Mouse (Mus musculus) hindbrain, postnatal 0 days (tissue): ENCODE measurements around the gene Fosb. TPM values are rescaled to one million over a fixed set of nuclear protein-coding genes. Genes with fewer than 3 reads are reported as not detected.

ENCODE experiments used
- ATAC-seq: fragments of 200-750 bp; cut with Nextera tagmentation; 2 replicates; pipeline ENCODE4 v1.8.0; 2017; ENCODE audit warnings: mild to moderate bottlenecking, moderate TSS enrichment, moderate library complexity
- DNase-seq: peaks from one replicate; pipeline ENCODE4 v3.0.0-alpha.2; 2015; ENCODE audit warnings: low spot score
- H3K27ac ChIP-seq: fragments of 300-500 bp; sonication (generic); 2 replicates; pipeline ENCODE4 v1.5.1; 2014; ENCODE audit warnings: mild to moderate bottlenecking
- H3K27me3 ChIP-seq: fragments of 300-500 bp; sonication (generic); 2 replicates; pipeline ENCODE4 v1.6.1; 2014; ENCODE audit warnings: low read length, mixed read lengths; ENCODE audit not compliant: insufficient read depth
- H3K36me3 ChIP-seq: fragments of 300-500 bp; sonication (generic); 2 replicates; pipeline ENCODE4 v1.6.1; 2014; ENCODE audit warnings: low read length, mixed read lengths; ENCODE audit not compliant: insufficient read depth
- H3K4me1 ChIP-seq: fragments of 300-500 bp; sonication (generic); 2 replicates; pipeline ENCODE4 v1.6.1; 2014; ENCODE audit warnings: antibody characterized with exemption, low read length, mixed read lengths; ENCODE audit not compliant: insufficient read depth
- H3K4me2 ChIP-seq: fragments of 300-500 bp; sonication (generic); 2 replicates; pipeline ENCODE4 v1.6.1; 2014; ENCODE audit warnings: low read depth, mild to moderate bottlenecking, low read length, moderate library complexity, mixed read lengths
- H3K4me3 ChIP-seq: fragments of 300-500 bp; sonication (generic); 2 replicates; pipeline ENCODE4 v1.5.1; 2014; ENCODE audit warnings: low read length
- H3K9ac ChIP-seq: fragments of 300-500 bp; sonication (generic); replicated peaks from 2 replicates; pipeline ENCODE4 v1.6.1; 2014; ENCODE audit warnings: mild to moderate bottlenecking, low read length, moderate library complexity, mixed read lengths
- H3K9me3 ChIP-seq: fragments of 300-500 bp; sonication (generic); 2 replicates; pipeline ENCODE4 v1.6.1; 2016; ENCODE audit warnings: low read length, mixed read lengths
- CTCF ChIP-seq: IDR thresholded peaks from 2 replicates; pipeline ENCODE4 v1.5.1; 2016; ENCODE audit warnings: antibody characterized with exemption, control low read depth, low read depth
- WGBS: fragments of 180-500 bp; shearing (Covaris S2); extraction: QIAGEN DNeasy Blood & Tissue Kit; methylation state at CpG from one replicate; pipeline ENCODE4 v1.1.7; 2014; 5-methylcytosine and 5-hydroxymethylcytosine counted together
- polyA plus RNA-seq: library from polyadenylated mRNA; unstranded; fragments of >200 nt; fragmentation: Nextera tagmentation; extraction: Ambion mirVana; gene quantifications from 2 replicates; pipeline ENCODE4 v1.2.1, GENCODE M21; 2015
- total RNA-seq: library from RNA; depleted of rRNA; stranded (reverse); fragments of >200 nt; gene quantifications from 2 replicates; pipeline ENCODE4 v1.2.3, GENCODE M21; 2014

The Fosb gene
- total and polyA plus RNA-seq, 2 experiments from 2014 or later, result 0.09 to 0.31 TPM

DNA sequence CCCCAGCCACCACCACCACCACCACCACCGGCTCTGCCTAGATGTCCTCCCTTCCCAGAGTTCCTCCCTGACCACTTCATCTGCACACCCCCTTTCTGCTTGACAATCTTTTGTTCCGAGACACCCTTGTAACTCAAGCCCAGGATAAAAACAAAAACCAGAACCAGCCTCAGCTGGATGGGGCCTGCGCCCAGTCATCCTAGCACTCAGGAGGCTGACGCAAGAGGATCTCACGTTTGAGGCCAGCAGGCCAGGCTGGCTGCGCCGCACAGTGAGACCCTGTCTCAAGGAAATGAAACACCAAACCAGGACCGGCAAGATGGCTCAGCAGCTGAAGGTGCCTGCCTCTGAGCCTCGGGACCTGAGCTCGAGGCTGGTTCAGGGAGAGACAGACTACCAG, 42.8 kb downstream of the Fosb start:
- H3K9ac ChIP-seq, result no peak overlapping the region
- H3K27ac ChIP-seq, result no peak overlapping the region
- no peak overlapping the region for H3K4me3 ChIP-seq
- ATAC-seq (no peak), DNase-seq (no peak)
- H3K4me2 ChIP-seq, result no peak overlapping the region
- no peak for TF ChIP-seq CTCF
- no peaks in the 10 kb centered on the region for H3K9me3 ChIP-seq
- no peaks in the 10 kb centered on the region for H3K27me3 ChIP-seq
- WGBS, result 78% methylated on average over 10 of the region's 10 CpGs
- H3K36me3 ChIP-seq, result peaks cover 12% of the 10 kb centered on the region
- peaks cover 16% of the 10 kb centered on the region for H3K4me1 ChIP-seq

GRCm38 (mm10) chr7:19265928-19266822, 43.7 kb downstream of the Fosb start:
- Histone ChIP-seq H3K4me2 (no peak overlapping the region), H3K27me3 (no peaks in the 10 kb centered on the region), H3K4me1 (peaks cover 16% of the 10 kb centered on the region), H3K4me3 (no peak overlapping the region), H3K9ac (no peak overlapping the region), H3K36me3 (peaks cover 20% of the 10 kb centered on the region), H3K9me3 (no peaks in the 10 kb centered on the region), H3K27ac (no peak overlapping the region)
- TF ChIP-seq CTCF, result no peak
- ATAC-seq (no peak), DNase-seq (no peak)
- 73% methylated on average over 10 of the region's 10 CpGs for WGBS

GRCm38 (mm10) chr7:19265147-19265546, 44.7 kb downstream of the Fosb start:
- 75% methylated on average over 7 of the region's 7 CpGs for whole genome bisulfite sequencing
- no peak for TF ChIP-seq CTCF
- no peak overlapping the region for H3K4me3 ChIP-seq
- peaks cover 9% of the 10 kb centered on the region for H3K4me1 ChIP-seq
- no peak for ATAC-seq
- no peaks in the 10 kb centered on the region for H3K27me3 ChIP-seq
- no peak overlapping the region for H3K27ac ChIP-seq
- no peak overlapping the region for H3K9ac ChIP-seq
- no peaks in the 10 kb centered on the region for H3K9me3 ChIP-seq
- no peak for DNase-seq
- H3K36me3 ChIP-seq, result peaks cover 29% of the 10 kb centered on the region
- H3K4me2 ChIP-seq, result no peak overlapping the region

GRCm38 (mm10) chr7:19258336-19258735, 51.5 kb downstream of the Fosb start:
- WGBS, result 70% methylated on average over 3 of the region's 3 CpGs
- no peak for TF ChIP-seq CTCF
- DNase-seq, result no peak
- Histone ChIP-seq H3K4me3 (no peak overlapping the region), H3K9ac (no peak overlapping the region), H3K36me3 (peaks cover 49% of the 10 kb centered on the region; the same call in 1 of the 2 replicates), H3K27me3 (no peaks in the 10 kb centered on the region), H3K4me1 (no peaks in the 10 kb centered on the region), H3K4me2 (no peak overlapping the region), H3K27ac (no peak overlapping the region), H3K9me3 (no peaks in the 10 kb centered on the region)
- no peak for ATAC-seq

DNA sequence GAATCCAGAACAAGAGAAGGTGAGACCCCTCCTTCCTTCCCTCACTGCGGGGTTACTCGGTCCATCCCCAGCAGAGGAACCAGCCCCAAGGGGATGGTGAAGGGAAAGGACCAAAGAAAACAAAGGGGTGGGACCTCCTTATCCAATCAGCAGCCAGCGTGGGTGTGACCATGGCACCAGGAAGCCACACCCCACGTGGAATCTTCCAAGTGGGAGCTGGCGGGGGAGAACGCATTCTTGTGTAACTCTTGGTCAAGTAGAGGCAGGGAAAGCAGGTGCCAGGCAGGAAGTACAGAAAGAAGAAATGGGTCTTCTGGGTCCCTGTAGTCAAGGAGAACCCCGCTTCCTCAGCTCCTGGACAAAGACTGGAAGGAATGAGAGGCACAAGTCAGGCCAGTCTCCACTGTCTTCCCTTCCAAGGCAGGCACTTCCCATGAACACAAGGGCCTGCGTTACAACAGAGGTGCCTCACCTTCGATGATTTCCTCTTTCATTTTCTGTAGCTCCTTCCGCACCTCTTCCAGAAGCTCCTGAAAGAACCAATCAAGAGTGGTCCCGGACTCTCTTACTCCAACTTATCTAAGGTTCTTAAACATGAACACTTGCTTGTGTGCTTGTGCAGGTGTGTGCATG, 52.3 kb downstream of the Fosb start:
- WGBS, result 39% methylated on average over 11 of the region's 11 CpGs

DNA sequence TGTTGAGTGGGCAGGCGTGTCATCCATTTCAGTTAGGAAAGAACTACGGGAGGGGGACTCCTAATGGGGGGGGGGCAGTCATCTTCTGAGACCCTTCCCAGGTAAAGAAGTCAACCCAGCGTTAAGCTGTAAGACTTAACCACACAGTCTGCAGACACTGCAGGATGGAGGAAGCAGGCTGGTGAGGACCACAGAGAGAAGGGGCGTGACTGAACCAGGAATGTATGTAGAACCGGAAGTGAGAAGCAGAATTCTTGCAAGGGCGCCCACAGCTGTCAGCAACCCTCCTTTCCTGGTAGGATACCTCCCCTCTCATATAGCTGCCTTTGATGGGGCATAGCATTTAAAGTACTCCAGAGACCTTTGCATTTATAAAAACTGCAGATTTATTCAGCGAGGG, 53.3 kb downstream of the Fosb start:
- Histone ChIP-seq H3K4me3 (no peak overlapping the region), H3K4me1 (no peaks in the 10 kb centered on the region), H3K4me2 (no peak overlapping the region), H3K36me3 (peaks cover 42% of the 10 kb centered on the region; the same call in 1 of the 2 replicates), H3K9ac (no peak overlapping the region), H3K27me3 (no peaks in the 10 kb centered on the region), H3K9me3 (no peaks in the 10 kb centered on the region), H3K27ac (no peak overlapping the region)
- no peak for DNase-seq
- 85% methylated on average over 7 of the region's 7 CpGs for WGBS
- ATAC-seq, result no peak
- no peak for TF ChIP-seq CTCF

More for the DNA sequence above, 52.3 kb downstream of the Fosb start:
- H3K9ac ChIP-seq, result no peak overlapping the region
- no peak overlapping the region for H3K4me2 ChIP-seq
- H3K4me1 ChIP-seq, result no peaks in the 10 kb centered on the region
- no peaks in the 10 kb centered on the region for H3K27me3 ChIP-seq
- H3K4me3 ChIP-seq, result no peak overlapping the region
- DNase-seq (peak; percentile 85), ATAC-seq (peak; percentile 84; the same call in 1 of the 2 replicates)
- no peaks in the 10 kb centered on the region for H3K9me3 ChIP-seq
- no peak overlapping the region for H3K27ac ChIP-seq
- peaks cover 49% of the 10 kb centered on the region; the same call in 1 of the 2 replicates for H3K36me3 ChIP-seq
- TF ChIP-seq CTCF, result no peak
